Mouse (Mus musculus) embryo, embryonic 10 days (tissue): Measurements from ENCODE around the gene Slc25a43.
"Not testable (repeated sequence)": the region's sequence is repeated elsewhere in the genome, so short reads cannot be mapped to it uniquely, and the experiment has no call there.

Experiments
- DNase-seq: peaks from one replicate; pipeline ENCODE4 v3.0.0-alpha.2; 2015; ENCODE audit warnings: low spot score

Slc25a43 gene

GRCm38 (mm10) chrX:36789360-36789759 lies 45.9 kb downstream of the Slc25a43 start:
- no peak for DNase-seq

- DNase-seq = no peak
Measured at GRCm38 (mm10) chrX:36794571-36794970, 51.1 kb downstream of the Slc25a43 start.

GRCm38 (mm10) chrX:36795424-36796162 lies 52.1 kb downstream of the Slc25a43 start, which contains the start of gene Slc25a5:
TSS of gene Slc25a5 (plus strand) at chrX:36795651.
- peak; percentile 88 for DNase-seq

GRCm38 (mm10) chrX:36796163-36796581 lies 52.7 kb downstream of the Slc25a43 start:
- peak; percentile 65 for DNase-seq

GRCm38 (mm10) chrX:36796734-36797133 lies 53.3 kb downstream of the Slc25a43 start:
- not testable (repeated sequence) for DNase-seq

- DNase-seq = no peak
Measured at GRCm38 (mm10) chrX:36799131-36799879, 55.8 kb downstream of the Slc25a43 start.

GRCm38 (mm10) chrX:36803189-36803588 lies 59.7 kb downstream of the Slc25a43 start:
- no peak for DNase-seq

- peak; percentile 8 for DNase-seq
Measured at GRCm38 (mm10) chrX:36804196-36804595, 60.7 kb downstream of the Slc25a43 start.

GRCm38 (mm10) chrX:36805466-36806235 lies 62.2 kb downstream of the Slc25a43 start:
- DNase-seq = no peak

GRCm38 (mm10) chrX:36807360-36808317 lies 64.2 kb downstream of the Slc25a43 start:
- DNase-seq = peak; percentile 84

GRCm38 (mm10) chrX:36808318-36808683 lies 64.8 kb downstream of the Slc25a43 start:
- DNase-seq = no peak

- DNase-seq = peak; percentile 39
Measured at GRCm38 (mm10) chrX:36811377-36811776, 67.9 kb downstream of the Slc25a43 start.

GRCm38 (mm10) chrX:36814161-36814836 lies 70.8 kb downstream of the Slc25a43 start:
- no peak for DNase-seq

GRCm38 (mm10) chrX:36815022-36815421 lies 71.6 kb downstream of the Slc25a43 start:
- no peak for DNase-seq

- no peak for DNase-seq
Measured at GRCm38 (mm10) chrX:36815439-36815838, 72.0 kb downstream of the Slc25a43 start.

- no peak for DNase-seq
Measured at GRCm38 (mm10) chrX:36816368-36816899, 73.0 kb downstream of the Slc25a43 start.

- peak; percentile 68 for DNase-seq
Measured at GRCm38 (mm10) chrX:36816953-36817441, 73.5 kb downstream of the Slc25a43 start.

- no peak for DNase-seq
Measured at GRCm38 (mm10) chrX:36819575-36819974, 76.1 kb downstream of the Slc25a43 start.

- peak; percentile 74 for DNase-seq
Measured at GRCm38 (mm10) chrX:36820201-36820600, 76.7 kb downstream of the Slc25a43 start.
